Mouse (Mus musculus) midbrain, postnatal 0 days (tissue): ENCODE data around the gene Asap3. TPM values are rescaled to one million over a fixed set of nuclear protein-coding genes. Genes with fewer than 3 reads are reported as not detected.

Source experiments
- ATAC-seq: fragments of 200-750 bp; cut with Nextera tagmentation; 2 replicates; pipeline ENCODE4 v1.8.0; 2017; ENCODE audit warnings: moderate number of reproducible peaks, mild to moderate bottlenecking, moderate TSS enrichment, moderate library complexity; ENCODE audit not compliant: low FRiP score
- DNase-seq: peaks from one replicate; pipeline ENCODE4 v3.0.0-alpha.2; 2015; ENCODE audit warnings: low spot score
- H3K27ac ChIP-seq: fragments of 300-500 bp; sonication (generic); 2 replicates; pipeline ENCODE4 v1.5.1; 2014; ENCODE audit warnings: low read depth, mild to moderate bottlenecking, low read length, mixed read lengths
- H3K27me3 ChIP-seq: fragments of 300-500 bp; sonication (generic); 2 replicates; pipeline ENCODE4 v1.6.1; 2014; ENCODE audit warnings: low read length, control low read depth, mixed read lengths; ENCODE audit not compliant: insufficient read depth
- H3K36me3 ChIP-seq: fragments of 300-500 bp; sonication (generic); 2 replicates; pipeline ENCODE4 v1.6.1; 2014; ENCODE audit warnings: low read length, control low read depth, mixed read lengths; ENCODE audit not compliant: insufficient read depth
- H3K4me1 ChIP-seq: fragments of 300-500 bp; sonication (generic); 2 replicates; pipeline ENCODE4 v1.6.1; 2014; ENCODE audit warnings: mild to moderate bottlenecking, control low read depth, antibody characterized with exemption, low read length, mixed read lengths; ENCODE audit not compliant: insufficient read depth
- H3K4me2 ChIP-seq: fragments of 300-500 bp; sonication (generic); 2 replicates; pipeline ENCODE4 v1.6.1; 2014; ENCODE audit warnings: low read depth, mild to moderate bottlenecking, low read length, mixed read lengths; ENCODE audit not compliant: poor library complexity, severe bottlenecking
- H3K4me3 ChIP-seq: fragments of 300-500 bp; sonication (generic); 2 replicates; pipeline ENCODE4 v1.5.1; 2014; ENCODE audit warnings: low read depth, mild to moderate bottlenecking, low read length, moderate library complexity
- H3K9ac ChIP-seq: fragments of 300-500 bp; sonication (generic); replicated peaks from 2 replicates; pipeline ENCODE4 v1.6.1; 2014; ENCODE audit warnings: mild to moderate bottlenecking, low read length, moderate library complexity, mixed read lengths; ENCODE audit not compliant: poor library complexity, severe bottlenecking
- H3K9me3 ChIP-seq: fragments of 300-500 bp; sonication (generic); 2 replicates; pipeline ENCODE4 v1.6.1; 2016; ENCODE audit warnings: low read length, control low read depth
- CTCF ChIP-seq: IDR thresholded peaks from 2 replicates; pipeline ENCODE4 v1.5.1; 2016; ENCODE audit warnings: antibody characterized with exemption, mild to moderate bottlenecking
- WGBS: fragments of 180-500 bp; shearing (Covaris S2); extraction: QIAGEN DNeasy Blood & Tissue Kit; methylation state at CpG from one replicate; pipeline ENCODE4 v1.1.7; 2014; 5-methylcytosine and 5-hydroxymethylcytosine counted together
- polyA plus RNA-seq: library from polyadenylated mRNA; unstranded; fragments of >200 nt; fragmentation: Nextera tagmentation; extraction: Ambion mirVana; gene quantifications from 2 replicates; pipeline ENCODE4 v1.2.1, GENCODE M21; 2015
- total RNA-seq: library from RNA; depleted of rRNA; stranded (reverse); fragments of >200 nt; gene quantifications from 2 replicates; pipeline ENCODE4 v1.2.3, GENCODE M21; 2014

Gene Asap3
- total and polyA plus RNA-seq, 2 experiments from 2014 or later: 3.7 to 7.6 TPM

DNA sequence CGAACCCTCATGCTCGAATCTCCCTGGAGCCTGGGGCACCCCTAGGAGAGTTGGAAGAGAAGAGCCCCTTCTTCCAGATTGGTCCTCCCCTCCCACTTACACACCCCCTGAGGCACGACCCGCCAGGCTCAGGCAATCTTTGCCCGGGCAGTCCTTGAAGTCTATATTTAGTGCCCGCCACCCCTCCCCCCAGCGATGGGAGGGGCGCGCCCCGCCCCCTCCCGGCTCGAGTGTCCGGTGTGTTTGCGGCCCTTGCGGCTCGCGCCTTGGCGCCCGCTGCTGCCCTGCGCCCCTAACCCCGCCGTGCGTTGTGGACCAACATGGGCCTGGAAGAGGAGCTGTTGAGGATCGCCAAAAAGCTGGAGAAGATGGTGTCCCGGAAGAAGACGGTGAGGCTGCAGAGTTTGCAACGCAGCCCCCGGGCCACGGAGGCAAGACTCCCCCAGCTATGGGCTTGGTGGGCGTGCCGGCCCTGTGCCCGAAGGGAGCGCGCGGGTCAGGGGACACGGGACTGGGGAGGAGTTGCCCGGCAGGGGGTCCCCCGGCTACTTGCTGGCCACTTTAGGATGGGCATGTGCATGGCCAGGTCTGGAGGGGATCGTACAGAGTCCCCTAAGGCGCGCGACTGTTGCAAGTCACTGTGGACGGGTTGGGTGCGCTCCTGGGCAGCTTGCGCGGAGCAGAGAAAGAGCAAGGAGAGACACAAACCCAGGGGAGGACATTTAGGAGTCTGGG is 41.7 kb downstream of the Asap3 start, which contains the start of gene Tcea3:
Tcea3 (plus strand) TSS at position 1 of the 735 bp plus-strand sequence.
- Histone ChIP-seq H3K27ac (no peak within 1 kb of the TSS), H3K36me3 (no peaks in the 10 kb centered on the region), H3K4me3 (peak within 1 kb of the TSS; percentile 28), H3K4me1 (peaks cover 10% of the 10 kb centered on the region; the same call in 1 of the 2 replicates), H3K9me3 (no peaks in the 10 kb centered on the region), H3K4me2 (peak within 1 kb of the TSS; percentile 51), H3K9ac (no peak within 1 kb of the TSS), H3K27me3 (peaks cover 40% of the 10 kb centered on the region)
- DNase-seq (no peak), ATAC-seq (no peak)
- WGBS: under 1% methylated on average over 40 of the region's 46 CpGs
- no peak for TF ChIP-seq CTCF

DNA sequence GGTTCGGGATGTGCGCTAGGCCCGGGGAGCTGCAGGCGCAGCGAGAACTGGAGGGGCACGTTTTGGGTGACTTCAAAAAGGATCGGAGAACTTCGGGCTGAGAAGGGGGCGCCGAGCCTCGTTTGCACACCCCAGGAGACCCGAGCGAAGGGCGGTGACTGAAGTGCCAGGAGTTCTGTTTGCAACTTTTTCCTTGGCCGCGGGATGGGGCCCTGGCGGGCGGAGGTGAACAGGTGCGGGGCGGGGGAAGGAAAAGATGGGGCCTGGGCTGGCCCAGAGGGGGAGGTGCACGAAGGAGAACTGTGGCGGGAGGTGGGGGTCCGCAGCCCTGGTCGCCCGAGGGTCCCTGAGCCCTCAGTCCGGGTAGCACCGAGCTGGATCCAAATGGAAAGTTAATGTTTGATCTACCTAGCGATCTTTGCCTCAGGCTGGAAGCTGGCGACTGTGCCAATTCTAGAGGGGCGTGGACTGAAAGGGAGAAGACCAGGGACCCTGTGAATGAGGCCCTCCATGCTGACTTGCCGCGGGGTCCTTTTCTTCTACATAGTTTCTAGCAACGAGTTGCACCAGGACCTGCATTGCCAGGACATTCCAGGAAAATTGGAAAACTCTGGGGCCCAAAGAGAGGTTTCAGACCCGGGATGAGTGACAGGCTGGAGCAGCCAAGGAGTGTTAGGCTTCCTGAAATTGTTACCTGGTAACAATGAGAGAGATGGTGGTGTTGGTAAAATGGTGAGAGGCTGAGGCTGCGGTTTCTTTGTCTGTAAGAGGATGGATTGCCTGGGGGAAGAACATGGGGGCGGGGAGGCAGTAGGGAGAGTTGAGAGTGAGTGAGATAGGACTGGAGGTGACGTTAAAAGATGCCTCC is 42.5 kb downstream of the Asap3 start:
- Histone ChIP-seq H3K4me1 (peaks cover 10% of the 10 kb centered on the region; the same call in 1 of the 2 replicates), H3K9me3 (no peaks in the 10 kb centered on the region), H3K36me3 (no peaks in the 10 kb centered on the region), H3K4me3 (peak overlapping the region; percentile 28; the same call in 1 of the 2 replicates), H3K4me2 (peak overlapping the region; percentile 51), H3K9ac (no peak overlapping the region), H3K27me3 (peaks cover 40% of the 10 kb centered on the region), H3K27ac (no peak overlapping the region)
- WGBS: 1% methylated on average over 37 of the region's 37 CpGs
- no peak for DNase-seq
- ATAC-seq: no peak
- TF ChIP-seq CTCF: no peak

GRCm38 (mm10) chr4:136249332-136249647 is 43.1 kb downstream of the Asap3 start:
- no peak overlapping the region for H3K27ac ChIP-seq
- peak overlapping the region; percentile 51; the same call in 1 of the 2 replicates for H3K4me2 ChIP-seq
- H3K36me3 ChIP-seq: no peaks in the 10 kb centered on the region
- H3K27me3 ChIP-seq: peaks cover 40% of the 10 kb centered on the region
- ATAC-seq (no peak), DNase-seq (no peak)
- TF ChIP-seq CTCF: no peak
- peaks cover 10% of the 10 kb centered on the region; the same call in 1 of the 2 replicates for H3K4me1 ChIP-seq
- no peak overlapping the region for H3K9ac ChIP-seq
- H3K9me3 ChIP-seq: no peaks in the 10 kb centered on the region
- H3K4me3 ChIP-seq: no peak overlapping the region
- 6% methylated on average over 11 of the region's 11 CpGs for WGBS

GRCm38 (mm10) chr4:136249780-136250179 is 43.6 kb downstream of the Asap3 start:
- Histone ChIP-seq H3K27ac (no peak overlapping the region), H3K36me3 (no peaks in the 10 kb centered on the region), H3K4me1 (peaks cover 10% of the 10 kb centered on the region; the same call in 1 of the 2 replicates), H3K27me3 (peaks cover 40% of the 10 kb centered on the region), H3K4me2 (no peak overlapping the region), H3K9ac (no peak overlapping the region), H3K4me3 (no peak overlapping the region), H3K9me3 (no peaks in the 10 kb centered on the region)
- no peak for TF ChIP-seq CTCF
- 46% methylated on average over 9 of the region's 9 CpGs for WGBS
- ATAC-seq (no peak), DNase-seq (no peak)

GRCm38 (mm10) chr4:136255919-136256318 is 49.8 kb downstream of the Asap3 start:
- 70% methylated on average over 6 of the region's 6 CpGs for WGBS
- Histone ChIP-seq H3K9ac (no peak overlapping the region), H3K9me3 (no peaks in the 10 kb centered on the region), H3K36me3 (no peaks in the 10 kb centered on the region), H3K4me1 (no peaks in the 10 kb centered on the region), H3K4me3 (no peak overlapping the region), H3K27me3 (no peaks in the 10 kb centered on the region), H3K4me2 (no peak overlapping the region), H3K27ac (no peak overlapping the region)
- DNase-seq (no peak), ATAC-seq (no peak)
- TF ChIP-seq CTCF: no peak

DNA sequence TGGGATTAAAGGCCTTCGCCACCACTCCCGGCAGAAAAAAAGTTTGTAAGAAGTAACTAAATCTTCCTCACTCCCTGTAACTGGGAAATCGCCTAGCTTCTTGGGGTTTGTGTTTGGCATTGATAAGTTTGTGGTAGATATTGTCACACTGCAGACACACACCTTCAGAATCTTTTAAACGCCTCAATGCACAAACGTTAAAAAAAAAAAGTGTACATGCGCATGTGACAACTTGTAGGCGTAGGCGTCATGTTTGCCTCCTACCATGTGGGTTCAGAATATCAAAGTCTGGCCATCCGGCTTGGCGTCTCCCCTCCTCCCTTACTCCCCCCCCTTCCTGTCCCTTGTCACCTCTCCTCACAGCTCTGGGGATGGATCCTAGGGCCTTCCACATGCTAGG is 50.5 kb downstream of the Asap3 start:
- Histone ChIP-seq H3K4me3 (no peak overlapping the region), H3K27me3 (no peaks in the 10 kb centered on the region), H3K36me3 (no peaks in the 10 kb centered on the region), H3K4me1 (no peaks in the 10 kb centered on the region), H3K27ac (no peak overlapping the region), H3K9ac (no peak overlapping the region), H3K4me2 (no peak overlapping the region), H3K9me3 (no peaks in the 10 kb centered on the region)
- ATAC-seq (no peak), DNase-seq (no peak)
- no peak for TF ChIP-seq CTCF
- WGBS: 83% methylated on average over 10 of the region's 10 CpGs
